Mouse (Mus musculus): Measurements from ENCODE around the gene Afdn. TPM values are rescaled to one million over a fixed set of nuclear protein-coding genes. Genes with fewer than 3 reads are reported as not detected.
"Not testable (repeated sequence)": the region's sequence is repeated elsewhere in the genome, so short reads cannot be mapped to it uniquely, and the experiment has no call there.

Gene Afdn
- polyA plus RNA-seq, 1 experiment from 2014 or later: 82.9 TPM

DNA sequence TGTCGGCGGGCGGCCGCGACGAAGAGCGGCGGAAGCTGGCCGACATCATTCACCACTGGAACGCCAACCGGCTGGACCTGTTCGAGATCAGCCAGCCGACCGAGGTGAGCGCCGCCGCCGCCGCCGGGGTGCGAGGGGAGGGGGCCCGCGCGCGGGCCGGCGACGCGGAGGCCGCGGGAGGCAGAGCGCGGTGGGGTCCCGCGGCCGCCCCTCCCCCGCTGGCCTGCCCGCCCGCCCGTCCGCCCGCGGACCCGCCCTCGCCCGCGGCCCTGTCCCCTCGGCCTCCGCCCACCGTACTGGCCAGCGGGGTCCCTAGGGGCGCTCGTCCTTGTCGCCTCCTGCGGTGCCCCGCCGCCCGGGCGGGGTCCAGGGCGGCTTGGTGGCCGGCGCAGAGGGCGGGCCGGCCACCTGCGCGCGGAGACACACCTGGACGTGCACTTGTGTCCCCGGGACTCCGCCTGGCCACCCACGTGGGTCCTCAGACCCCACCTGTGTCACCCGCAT is 388 bp downstream of the Afdn start:
- Histone ChIP-seq H3K4me1 (peaks cover 56% of the 10 kb centered on the region), H3K9me3 (no peaks in the 10 kb centered on the region), H3K27ac (peak overlapping the region; percentile 95), H3K4me3 (peak overlapping the region; percentile 98), H3K36me3 (replicated peaks) (peaks cover 2% of the 10 kb centered on the region; the same call in 1 of the 2 replicates), H3K27me3 (ENCODE audit: poor library complexity, severe bottlenecking) (no peaks in the 10 kb centered on the region)
- peak; percentile 38 for DNase-seq (ENCODE audit: extremely low spot score, low spot score)
- 0% methylated on average over 32 of the region's 72 CpGs for WGBS

DNA sequence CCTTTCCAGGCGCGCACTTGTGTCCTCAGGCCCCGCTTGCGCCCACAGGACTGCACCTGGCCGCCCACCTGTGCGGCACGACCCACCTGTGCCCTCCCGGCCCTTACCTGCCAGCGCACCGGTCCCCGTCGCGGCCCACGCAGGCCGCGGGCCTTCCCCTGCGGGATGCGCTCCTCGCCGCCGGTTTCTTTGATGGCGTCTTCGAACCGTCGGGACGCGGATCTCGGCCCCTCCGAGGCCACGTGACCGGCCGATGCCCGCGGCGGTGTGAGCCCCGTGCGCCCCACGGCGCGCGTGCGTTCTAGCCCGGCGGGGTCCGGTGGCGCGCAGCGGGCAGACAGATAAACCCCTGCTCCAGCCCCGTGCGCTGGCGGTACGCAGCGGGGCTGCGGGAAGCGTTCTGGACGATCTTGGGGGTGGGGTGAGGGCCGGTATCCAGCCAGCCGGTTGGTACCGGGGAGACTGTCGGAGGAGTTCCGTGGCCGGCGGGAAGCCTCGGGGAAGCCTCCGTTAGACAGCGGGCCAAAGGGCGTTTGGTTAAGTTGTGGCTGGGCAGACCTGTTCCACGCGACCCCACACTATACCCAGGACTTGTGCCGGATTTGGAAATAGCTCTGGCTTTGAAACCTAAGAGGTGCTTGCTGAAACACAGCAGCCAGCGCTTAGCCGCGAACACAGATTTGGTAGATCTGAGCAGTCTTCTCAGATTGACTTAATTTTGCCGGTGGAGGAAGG is 1.0 kb downstream of the Afdn start, which contains the start of gene Tcte2:
Tcte2 (minus strand) TSS at position 647 of the 735 bp plus-strand sequence.
- Histone ChIP-seq H3K9me3 (no peaks in the 10 kb centered on the region), H3K27ac (peak within 1 kb of the TSS; percentile 95), H3K27me3 (ENCODE audit: poor library complexity, severe bottlenecking) (no peaks in the 10 kb centered on the region), H3K4me3 (peak within 1 kb of the TSS; percentile 98), H3K4me1 (peaks cover 56% of the 10 kb centered on the region), H3K36me3 (replicated peaks) (peaks cover 3% of the 10 kb centered on the region; the same call in 1 of the 2 replicates)
- WGBS: under 1% methylated on average over 74 of the region's 74 CpGs
- DNase-seq (ENCODE audit: extremely low spot score, low spot score): peak; percentile 51

DNA sequence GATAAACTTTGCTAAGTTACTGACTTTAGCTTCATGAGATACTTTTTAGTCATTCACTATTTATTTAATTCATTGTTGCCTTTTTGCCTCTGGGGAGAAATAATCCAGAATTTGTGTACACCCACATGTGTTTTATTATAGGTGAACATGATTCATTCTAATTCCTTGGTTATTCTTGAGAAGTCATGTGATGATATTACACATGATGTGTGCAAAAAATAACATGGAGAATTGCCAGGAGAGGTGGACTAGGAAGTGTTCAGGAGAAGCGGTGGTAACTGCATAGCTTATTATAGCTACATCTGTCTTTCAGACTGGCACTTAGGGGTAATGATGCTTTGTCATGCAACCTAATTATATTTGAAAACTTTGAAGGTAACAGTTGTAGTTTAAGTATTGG is 3.5 kb downstream of the Afdn start:
- Histone ChIP-seq H3K36me3 (replicated peaks) (peaks cover 7% of the 10 kb centered on the region), H3K4me3 (no peak overlapping the region), H3K27ac (no peak overlapping the region), H3K9me3 (no peaks in the 10 kb centered on the region; the same call in 1 of the 2 replicates), H3K27me3 (ENCODE audit: poor library complexity, severe bottlenecking) (no peaks in the 10 kb centered on the region), H3K4me1 (peaks cover 34% of the 10 kb centered on the region)
- 98% methylated on average over 1 of the region's 1 CpGs for WGBS
- no peak for DNase-seq (ENCODE audit: extremely low spot score, low spot score)

DNA sequence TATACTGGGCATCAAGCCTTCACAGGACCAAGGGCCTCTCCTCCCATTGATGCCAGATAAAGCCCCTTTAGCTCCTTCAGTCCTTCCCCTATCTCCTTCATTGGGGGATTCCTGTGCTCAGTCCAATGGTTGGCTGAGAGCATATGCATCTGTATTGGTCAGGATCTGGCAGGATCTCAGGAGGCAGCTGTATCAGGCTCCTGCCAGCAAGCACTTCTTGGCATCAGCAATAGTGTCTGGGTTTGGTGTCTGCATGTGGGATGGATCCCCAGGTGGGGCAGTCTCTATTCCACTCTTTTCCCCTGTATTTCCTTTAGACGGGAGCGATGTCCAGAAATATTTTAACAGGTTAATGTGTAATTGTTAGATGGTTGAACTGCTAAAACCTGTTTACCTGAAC is 4.6 kb downstream of the Afdn start:
- Histone ChIP-seq H3K36me3 (replicated peaks) (peaks cover 12% of the 10 kb centered on the region), H3K4me1 (peaks cover 27% of the 10 kb centered on the region)
- H3K27me3 ChIP-seq (ENCODE audit: poor library complexity, severe bottlenecking); H3K9me3 ChIP-seq; H3K27ac ChIP-seq; DNase-seq (ENCODE audit: extremely low spot score, low spot score); H3K4me3 ChIP-seq: not testable (repeated sequence)
- WGBS: 96% methylated on average over 2 of the region's 2 CpGs

DNA sequence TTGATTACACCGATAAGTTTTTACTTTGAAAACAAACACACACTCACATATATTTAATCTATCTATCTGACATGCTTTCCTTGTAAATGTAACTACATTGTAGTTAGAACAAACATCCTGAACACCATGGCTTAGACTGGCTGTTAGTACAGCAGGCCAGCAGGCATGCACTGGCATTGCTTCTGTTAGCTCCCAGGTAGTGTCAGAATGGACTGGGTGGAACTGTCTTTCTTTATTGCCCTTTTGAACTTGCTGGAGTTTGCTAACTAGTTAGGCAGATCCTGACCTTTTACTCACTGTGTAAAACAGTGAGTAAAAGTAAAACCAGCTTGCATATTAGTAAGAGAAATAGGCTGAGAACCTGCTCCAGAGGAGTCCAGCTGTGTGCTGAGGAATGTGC is 8.2 kb downstream of the Afdn start:
- Histone ChIP-seq H3K27ac (no peak overlapping the region), H3K4me3 (no peak overlapping the region), H3K27me3 (ENCODE audit: poor library complexity, severe bottlenecking) (no peaks in the 10 kb centered on the region), H3K36me3 (replicated peaks) (peaks cover 17% of the 10 kb centered on the region), H3K4me1 (no peaks in the 10 kb centered on the region), H3K9me3 (no peaks in the 10 kb centered on the region; the same call in 1 of the 2 replicates)
- WGBS: 94% methylated on average over 1 of the region's 1 CpGs
- DNase-seq (ENCODE audit: extremely low spot score, low spot score): no peak

DNA sequence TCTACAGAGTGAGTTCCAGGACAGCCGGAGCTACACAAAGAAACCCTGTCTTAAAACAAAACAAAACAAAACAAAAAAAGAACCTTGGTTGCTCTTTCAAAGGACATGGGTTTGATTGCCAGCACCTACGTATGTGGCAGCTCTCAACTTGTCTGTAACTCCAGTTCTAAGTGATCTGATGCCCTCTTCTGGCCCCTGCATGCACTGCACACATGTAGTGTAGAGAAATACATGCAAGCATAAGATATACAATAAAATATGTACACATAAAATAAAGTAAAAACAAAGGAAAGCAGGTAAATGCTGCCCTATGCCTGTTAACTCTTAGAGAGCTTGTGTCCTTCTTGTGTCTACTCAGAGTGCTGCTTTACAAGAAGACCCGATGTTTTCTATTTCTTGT is 8.9 kb downstream of the Afdn start:
- Histone ChIP-seq H3K4me1 (no peaks in the 10 kb centered on the region), H3K9me3 (no peaks in the 10 kb centered on the region; the same call in 1 of the 2 replicates), H3K4me3 (no peak overlapping the region), H3K27ac (no peak overlapping the region), H3K36me3 (replicated peaks) (peaks cover 17% of the 10 kb centered on the region), H3K27me3 (ENCODE audit: poor library complexity, severe bottlenecking) (no peaks in the 10 kb centered on the region)
- no peak for DNase-seq (ENCODE audit: extremely low spot score, low spot score)
- 93% methylated on average over 3 of the region's 3 CpGs for WGBS

DNA sequence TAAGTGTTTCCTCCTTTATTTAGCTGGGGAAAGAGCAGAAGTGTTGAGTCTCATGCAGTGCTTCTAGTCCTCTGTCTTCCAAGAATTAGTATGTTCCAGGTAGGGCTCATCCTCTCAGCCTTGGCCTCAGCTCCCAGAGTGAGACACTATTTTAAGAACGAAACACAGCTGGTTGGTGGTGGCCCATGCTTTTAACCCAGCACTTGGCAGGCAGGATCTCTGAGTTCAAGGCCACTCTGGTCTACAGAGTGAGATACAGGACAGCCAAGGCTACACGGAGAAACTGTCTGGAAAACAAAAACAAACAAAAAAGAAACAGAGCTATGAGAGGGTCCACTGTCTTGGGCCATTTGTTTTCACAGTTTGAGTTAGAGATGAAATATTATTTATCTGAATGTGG is 17.3 kb downstream of the Afdn start:
- no peak overlapping the region for H3K4me3 ChIP-seq
- H3K36me3 ChIP-seq (replicated peaks): no peaks in the 10 kb centered on the region; the same call in 1 of the 2 replicates
- H3K9me3 ChIP-seq: peaks cover 5% of the 10 kb centered on the region; the same call in 1 of the 2 replicates
- H3K27ac ChIP-seq: no peak overlapping the region
- peaks cover 5% of the 10 kb centered on the region; the same call in 1 of the 2 replicates for H3K4me1 ChIP-seq
- DNase-seq (ENCODE audit: extremely low spot score, low spot score): no peak
- H3K27me3 ChIP-seq (ENCODE audit: poor library complexity, severe bottlenecking): no peaks in the 10 kb centered on the region
- WGBS: 91% methylated on average over 2 of the region's 2 CpGs

DNA sequence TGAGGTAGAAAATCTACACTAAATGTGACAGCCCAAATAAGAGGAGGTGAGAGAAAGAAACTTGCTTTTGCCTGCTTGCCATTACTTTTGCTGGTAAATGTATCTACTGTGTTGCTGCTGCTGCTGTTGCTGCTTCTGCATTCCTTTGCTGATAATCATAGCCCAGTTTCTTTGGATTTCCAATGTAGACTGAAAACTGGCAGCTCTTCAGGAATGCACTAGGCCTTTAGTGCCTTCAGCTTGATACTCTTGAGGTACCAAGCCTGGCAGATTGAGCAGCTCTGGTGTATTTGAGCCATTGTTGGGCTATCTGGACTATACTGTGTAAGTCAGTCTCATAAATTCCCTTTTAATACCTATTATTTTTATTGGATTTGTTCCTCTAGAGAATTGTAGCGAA is 18.5 kb downstream of the Afdn start:
- Histone ChIP-seq H3K27ac (no peak overlapping the region), H3K4me1 (peaks cover 5% of the 10 kb centered on the region; the same call in 1 of the 2 replicates), H3K9me3 (peaks cover 5% of the 10 kb centered on the region; the same call in 1 of the 2 replicates), H3K27me3 (ENCODE audit: poor library complexity, severe bottlenecking) (no peaks in the 10 kb centered on the region), H3K36me3 (replicated peaks) (no peaks in the 10 kb centered on the region; the same call in 1 of the 2 replicates), H3K4me3 (no peak overlapping the region)
- 98% methylated on average over 1 of the region's 1 CpGs for WGBS
- no peak for DNase-seq (ENCODE audit: extremely low spot score, low spot score)

DNA sequence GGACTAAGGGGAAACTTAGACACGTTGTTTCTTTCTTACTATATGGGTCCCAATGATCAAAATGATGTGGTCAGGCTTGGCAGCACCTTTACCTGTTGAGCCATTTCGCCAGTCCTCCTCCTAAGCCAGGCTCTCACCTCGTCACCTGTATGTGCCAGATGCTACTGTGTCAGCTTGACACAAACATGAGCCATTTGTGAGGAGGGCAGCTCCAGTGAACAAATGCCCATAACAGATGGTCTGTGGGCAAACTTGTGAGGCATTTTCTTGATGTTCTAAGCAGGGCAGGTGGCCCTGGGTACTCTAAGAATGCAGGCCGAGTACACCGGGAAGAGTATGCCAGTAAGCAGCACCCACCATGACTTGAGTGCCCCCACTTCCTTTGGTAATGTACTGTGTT is 21.6 kb downstream of the Afdn start:
- Histone ChIP-seq H3K36me3 (replicated peaks) (no peaks in the 10 kb centered on the region; the same call in 1 of the 2 replicates), H3K27ac (no peak overlapping the region), H3K4me1 (peaks cover 5% of the 10 kb centered on the region; the same call in 1 of the 2 replicates), H3K27me3 (ENCODE audit: poor library complexity, severe bottlenecking) (no peaks in the 10 kb centered on the region), H3K4me3 (no peak overlapping the region), H3K9me3 (peaks cover 5% of the 10 kb centered on the region; the same call in 1 of the 2 replicates)
- 91% methylated on average over 5 of the region's 5 CpGs for WGBS
- DNase-seq (ENCODE audit: extremely low spot score, low spot score): no peak

DNA sequence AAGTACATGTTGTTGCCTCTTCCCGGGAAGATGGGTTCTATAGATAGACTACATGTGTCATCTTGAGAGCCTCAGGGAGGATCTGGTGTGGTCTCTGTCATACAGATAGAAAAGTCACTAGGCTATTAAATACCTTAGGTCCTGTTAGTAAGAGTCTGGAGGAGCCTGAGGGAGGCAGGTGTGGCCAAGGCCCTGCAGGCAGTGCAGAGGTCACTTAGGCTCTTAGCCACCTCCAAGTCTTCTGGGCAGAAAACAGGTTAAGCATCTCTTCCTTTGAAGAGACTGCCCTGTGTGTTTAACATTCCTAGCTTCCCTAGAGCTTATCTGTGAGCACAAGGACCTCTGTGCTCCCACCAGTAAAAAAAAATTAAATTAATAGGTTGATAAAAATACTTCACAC is 23.1 kb downstream of the Afdn start:
- 89% methylated on average over 1 of the region's 1 CpGs for WGBS
- DNase-seq (ENCODE audit: extremely low spot score, low spot score): no peak
- no peaks in the 10 kb centered on the region for H3K27me3 ChIP-seq (ENCODE audit: poor library complexity, severe bottlenecking)

DNA sequence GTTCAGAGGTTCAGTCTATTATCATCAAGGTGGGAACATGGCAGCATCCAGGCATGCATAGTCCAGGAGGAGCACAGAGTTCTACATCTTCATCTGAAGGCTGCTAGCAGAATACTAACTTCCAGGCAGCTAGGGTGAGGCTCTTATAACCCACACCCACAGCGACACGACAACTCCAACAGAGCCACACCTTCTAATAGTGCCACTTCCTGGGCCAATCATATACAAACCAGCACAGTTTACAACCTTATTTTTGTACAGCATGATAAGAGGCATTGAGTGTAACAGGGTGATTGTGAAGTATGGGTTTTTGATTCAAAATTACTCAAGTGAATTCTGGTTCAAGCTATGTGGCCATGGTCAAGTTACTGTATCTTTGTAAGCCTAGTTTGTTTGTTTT is 29.7 kb downstream of the Afdn start:
- H3K4me1 ChIP-seq; H3K27ac ChIP-seq; H3K9me3 ChIP-seq; H3K4me3 ChIP-seq; DNase-seq (ENCODE audit: extremely low spot score, low spot score); H3K27me3 ChIP-seq (ENCODE audit: poor library complexity, severe bottlenecking); H3K36me3 ChIP-seq (replicated peaks): not testable (repeated sequence)
- 95% methylated on average over 2 of the region's 2 CpGs for WGBS

More for the DNA sequence above, 23.1 kb downstream of the Afdn start:
- no peak overlapping the region for H3K27ac ChIP-seq
- peaks cover 5% of the 10 kb centered on the region; the same call in 1 of the 2 replicates for H3K4me1 ChIP-seq
- peaks cover 5% of the 10 kb centered on the region; the same call in 1 of the 2 replicates for H3K9me3 ChIP-seq
- no peaks in the 10 kb centered on the region; the same call in 1 of the 2 replicates for H3K36me3 ChIP-seq (replicated peaks)
- H3K4me3 ChIP-seq: no peak overlapping the region

DNA sequence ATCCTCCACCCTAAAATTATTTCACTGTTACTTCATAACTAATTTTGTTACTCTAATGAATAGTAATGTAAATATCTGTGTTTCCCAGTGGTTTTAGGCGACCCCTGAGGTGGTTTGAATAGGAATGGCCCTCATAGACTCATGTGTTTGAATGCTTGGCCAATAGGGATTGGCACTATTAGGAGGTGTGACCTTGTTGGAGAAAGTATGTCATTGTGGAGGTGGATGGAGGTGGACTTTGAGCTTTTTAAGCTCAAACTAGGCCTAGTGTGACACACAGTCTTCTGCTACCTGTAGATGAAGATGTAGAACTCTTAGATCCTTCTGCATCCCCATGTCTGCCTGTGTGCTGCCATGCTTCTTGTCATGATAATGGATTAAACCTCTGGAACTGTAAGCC is 37.4 kb downstream of the Afdn start:
- DNase-seq (ENCODE audit: extremely low spot score, low spot score): no peak
- no peaks in the 10 kb centered on the region for H3K4me1 ChIP-seq
- no peaks in the 10 kb centered on the region for H3K9me3 ChIP-seq
- no peak overlapping the region for H3K4me3 ChIP-seq
- WGBS: 84% methylated on average over 1 of the region's 1 CpGs
- no peak overlapping the region for H3K27ac ChIP-seq
- no peaks in the 10 kb centered on the region for H3K27me3 ChIP-seq (ENCODE audit: poor library complexity, severe bottlenecking)
- no peaks in the 10 kb centered on the region for H3K36me3 ChIP-seq (replicated peaks)

DNA sequence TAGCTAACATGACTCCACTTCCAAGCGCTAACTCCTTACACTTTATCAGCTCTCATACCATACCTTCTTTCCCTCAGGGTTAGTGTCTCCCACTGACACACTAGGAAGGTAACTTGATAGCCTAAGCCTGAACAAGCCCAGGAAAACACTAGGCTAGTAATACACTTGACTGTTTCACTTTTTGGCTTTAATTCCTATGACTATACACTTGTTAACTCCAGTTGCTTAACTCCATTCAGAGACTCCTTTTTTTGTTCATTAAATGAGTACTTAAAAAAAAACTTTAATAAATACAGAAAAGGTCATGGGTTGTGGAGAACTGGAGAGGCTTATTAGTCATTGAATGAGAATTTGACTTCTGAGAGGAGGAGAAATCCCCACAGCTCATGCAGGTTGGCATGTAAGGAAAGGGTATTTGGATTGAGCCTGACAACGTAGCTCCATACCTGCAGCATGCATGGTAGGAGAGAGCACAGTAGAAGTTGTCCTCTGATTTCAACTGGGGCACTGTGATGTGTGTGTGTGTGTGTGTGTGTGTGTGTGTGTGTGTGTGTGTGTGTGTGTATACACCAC is 42.6 kb downstream of the Afdn start:
- DNase-seq (ENCODE audit: extremely low spot score, low spot score): no peak
- Histone ChIP-seq H3K4me3 (no peak overlapping the region), H3K27ac (no peak overlapping the region), H3K36me3 (replicated peaks) (peaks cover 41% of the 10 kb centered on the region), H3K4me1 (no peaks in the 10 kb centered on the region), H3K27me3 (ENCODE audit: poor library complexity, severe bottlenecking) (no peaks in the 10 kb centered on the region), H3K9me3 (no peaks in the 10 kb centered on the region)
- WGBS: 85% methylated on average over 2 of the region's 2 CpGs

Data from forebrain, embryonic 10.5 days (tissue).